Mouse (Mus musculus) erythroblast, embryonic 14.5 days (primary cell): ENCODE data around the gene Recql5.

ENCODE experiments used
- GATA1 ChIP-seq: IDR thresholded peaks from 2 replicates; pipeline ENCODE4 v1.6.1; 2012; ENCODE audit warnings: low read length, inconsistent platforms, mixed read lengths
- TAL1 ChIP-seq: IDR thresholded peaks from 3 replicates; pipeline ENCODE4 v1.6.1; 2012; ENCODE audit warnings: low read length, inconsistent platforms, mixed read lengths

DNA sequence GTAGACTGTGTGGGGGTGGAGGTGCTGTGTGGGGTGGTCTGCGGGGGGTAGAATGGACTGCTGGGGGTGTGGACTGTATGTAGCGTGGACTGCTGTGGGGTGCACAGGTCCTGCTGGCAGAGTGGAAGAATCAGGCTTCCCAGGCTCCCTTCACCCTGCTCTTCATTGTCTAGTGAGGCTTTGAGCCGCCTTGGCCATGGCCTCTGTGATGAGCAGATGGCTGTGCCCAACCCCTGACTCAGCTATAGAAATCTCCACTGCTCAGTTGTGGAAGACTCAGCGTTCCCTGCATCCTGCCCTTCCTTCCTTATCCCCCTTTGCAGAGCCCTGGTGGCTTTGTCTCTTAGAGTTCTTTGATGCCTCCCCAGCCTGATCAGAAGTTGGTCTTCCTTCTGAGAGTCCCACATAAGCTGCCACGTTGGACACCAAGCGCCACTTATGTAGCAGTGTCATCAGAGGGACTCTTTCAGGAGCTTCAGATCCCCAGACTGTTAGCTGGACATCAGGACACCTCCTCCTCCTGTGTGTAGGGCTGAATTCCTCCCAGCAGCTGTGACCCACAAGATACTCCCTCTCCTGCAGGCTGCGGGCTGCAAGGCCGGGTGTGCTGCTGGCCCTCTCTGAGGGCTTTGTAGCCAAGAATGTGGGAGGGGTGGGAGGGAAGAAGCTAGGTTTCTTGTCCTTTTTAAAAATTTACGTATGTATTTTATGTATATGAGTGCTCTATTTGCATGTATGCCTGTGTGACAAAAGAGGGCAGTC is 29.6 kb upstream of the Recql5 start:
- TF ChIP-seq TAL1 (no peak), GATA1 (no peak)
